Mouse (Mus musculus) thymus, adult 2 months (tissue): ENCODE results near the gene Lce6a. TPM values are rescaled to one million over a fixed set of nuclear protein-coding genes. Genes with fewer than 3 reads are reported as not detected.

ENCODE experiments used
- DNase-seq: peaks from one replicate; pipeline ENCODE4 v3.0.0; 2021
- H3K27ac ChIP-seq: fragments of 200-500 bp; 2 replicates; pipeline ENCODE4 v1.5.1; 2012; ENCODE audit warnings: low read length, control low read depth; ENCODE audit not compliant: control insufficient read depth, insufficient read depth
- H3K27me3 ChIP-seq: fragments of 200-500 bp; 2 replicates; pipeline ENCODE4 v1.6.1; 2012; ENCODE audit warnings: mild to moderate bottlenecking, low read length, moderate library complexity, mixed read lengths; ENCODE audit not compliant: control insufficient read depth, insufficient read depth
- H3K36me3 ChIP-seq: fragments of 200-500 bp; 2 replicates; pipeline ENCODE4 v1.6.1; 2012; ENCODE audit warnings: mild to moderate bottlenecking, low read length, moderate library complexity; ENCODE audit not compliant: control insufficient read depth, insufficient read depth
- H3K4me1 ChIP-seq: fragments of 200-500 bp; replicated peaks from 2 replicates; pipeline ENCODE4 v1.6.1; 2012; ENCODE audit warnings: low read length; ENCODE audit not compliant: control insufficient read depth, insufficient read depth
- H3K4me3 ChIP-seq: fragments of 200-500 bp; 2 replicates; pipeline ENCODE4 v1.5.1; 2012; ENCODE audit warnings: mild to moderate bottlenecking, low read length, control low read depth, moderate library complexity; ENCODE audit not compliant: control insufficient read depth, insufficient read depth
- CTCF ChIP-seq: fragments of 200-500 bp; IDR thresholded peaks from 2 replicates; pipeline ENCODE4 v1.5.1; 2012; ENCODE audit warnings: mild to moderate bottlenecking, control low read depth, low read length, moderate library complexity, borderline replicate concordance; ENCODE audit not compliant: control insufficient read depth, poor library complexity, insufficient read depth; ENCODE audit errors: extremely low read depth
- POLR2A ChIP-seq: fragments of 200-500 bp; IDR thresholded peaks from 2 replicates; pipeline ENCODE4 v1.6.1; 2012; ENCODE audit warnings: mild to moderate bottlenecking, low read length, control low read depth, moderate library complexity; ENCODE audit not compliant: control insufficient read depth, poor library complexity, insufficient read depth; ENCODE audit errors: extremely low read depth
- WGBS: fragments of 180-500 bp; shearing (Covaris S2); methylation state at CpG from one replicate; pipeline ENCODE4 v1.1.7; 2018; 5-methylcytosine and 5-hydroxymethylcytosine counted together
- polyA plus RNA-seq: library from polyadenylated mRNA; depleted of rRNA; stranded (reverse); fragments of >200 nt; gene quantifications from 2 replicates; pipeline ENCODE4 v1.2.3, GENCODE M21; 2012

Gene Lce6a
- polyA plus RNA-seq, 1 experiment: not detected

DNA sequence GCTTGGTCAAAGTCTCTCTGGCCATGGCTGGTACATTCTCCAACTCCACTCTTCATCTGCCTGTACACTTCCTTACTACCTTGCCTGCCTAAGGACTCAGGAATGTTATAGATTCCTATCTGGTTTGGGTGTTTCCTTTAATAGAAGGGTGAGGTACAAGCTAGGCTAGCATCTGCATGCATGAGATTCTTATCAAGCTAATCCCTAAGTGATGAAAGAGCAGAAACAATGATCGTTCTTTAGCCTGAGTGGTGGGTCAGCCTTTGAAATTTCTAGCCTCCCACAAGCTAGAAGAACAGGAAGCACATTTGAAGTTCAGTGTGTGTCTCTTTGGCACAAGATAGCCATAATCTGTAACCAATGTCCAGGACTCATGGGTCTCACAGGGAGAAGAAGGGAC, 11.7 kb downstream of the Lce6a start:
- TF ChIP-seq POLR2A (no peak), CTCF (no peak)
- no peak overlapping the region for H3K27ac ChIP-seq
- DNase-seq: no peak
- H3K4me1 ChIP-seq: no peaks in the 10 kb centered on the region
- WGBS: 39% methylated on average over 1 of the region's 1 CpGs
- no peak overlapping the region for H3K4me3 ChIP-seq
- H3K27me3 ChIP-seq: no peaks in the 10 kb centered on the region
- H3K36me3 ChIP-seq: no peaks in the 10 kb centered on the region

GRCm38 (mm10) chr3:92607392-92607791, 14.1 kb downstream of the Lce6a start, which contains the start of gene 2210017I01Rik:
2210017I01Rik (minus strand) TSS chr3:92607492.
- H3K4me1 ChIP-seq: no peaks in the 10 kb centered on the region
- DNase-seq: no peak
- H3K36me3 ChIP-seq: no peaks in the 10 kb centered on the region
- TF ChIP-seq CTCF (no peak), POLR2A (no peak)
- H3K4me3 ChIP-seq: no peak within 1 kb of the TSS
- no peak within 1 kb of the TSS for H3K27ac ChIP-seq
- H3K27me3 ChIP-seq: no peaks in the 10 kb centered on the region

GRCm38 (mm10) chr3:92602169-92602568, 19.3 kb downstream of the Lce6a start:
- TF ChIP-seq CTCF (no peak), POLR2A (no peak)
- Histone ChIP-seq H3K27ac (no peak overlapping the region), H3K4me3 (no peak overlapping the region), H3K27me3 (no peaks in the 10 kb centered on the region), H3K4me1 (no peaks in the 10 kb centered on the region), H3K36me3 (no peaks in the 10 kb centered on the region)
- DNase-seq: no peak
- WGBS: 67% methylated on average over 1 of the region's 1 CpGs

- TF ChIP-seq CTCF (no peak), POLR2A (no peak)
- 43% methylated on average over 1 of the region's 1 CpGs for WGBS
- no peaks in the 10 kb centered on the region for H3K36me3 ChIP-seq
- no peaks in the 10 kb centered on the region for H3K4me1 ChIP-seq
- no peaks in the 10 kb centered on the region for H3K27me3 ChIP-seq
- no peak overlapping the region for H3K27ac ChIP-seq
- no peak overlapping the region for H3K4me3 ChIP-seq
- no peak for DNase-seq
Observed at GRCm38 (mm10) chr3:92600456-92600855, 21.0 kb downstream of the Lce6a start.

- no peaks in the 10 kb centered on the region for H3K4me1 ChIP-seq
- TF ChIP-seq CTCF (no peak), POLR2A (no peak)
- DNase-seq: no peak
Observed at GRCm38 (mm10) chr3:92599973-92600372, 21.5 kb downstream of the Lce6a start.

DNA sequence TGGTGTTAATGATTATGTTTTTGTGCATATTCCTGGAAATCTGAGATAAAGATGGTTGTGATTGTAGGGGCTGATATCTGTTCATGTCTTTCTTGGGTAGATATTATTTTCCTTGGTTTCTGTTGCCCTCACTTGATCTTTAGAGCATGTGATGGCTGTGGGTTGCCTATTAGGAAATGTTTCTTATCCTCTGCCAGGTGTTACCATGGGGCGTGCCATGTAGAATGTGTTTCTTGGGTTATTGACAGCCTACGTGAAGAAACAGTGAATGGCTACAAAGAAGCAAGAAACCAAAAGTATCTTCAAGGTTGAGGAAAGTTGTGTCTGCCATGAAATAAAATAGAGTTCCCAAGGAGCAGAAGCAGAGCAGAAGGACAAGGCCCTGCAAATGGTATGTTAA, 23.0 kb downstream of the Lce6a start:
- Histone ChIP-seq H3K27ac (no peak overlapping the region), H3K4me1 (no peaks in the 10 kb centered on the region), H3K4me3 (no peak overlapping the region), H3K27me3 (no peaks in the 10 kb centered on the region), H3K36me3 (no peaks in the 10 kb centered on the region)
- 93% methylated on average over 2 of the region's 2 CpGs for WGBS
- TF ChIP-seq POLR2A (no peak), CTCF (no peak)
- DNase-seq: no peak

More at GRCm38 (mm10) chr3:92599973-92600372, 21.5 kb downstream of the Lce6a start:
- no peak overlapping the region for H3K27ac ChIP-seq
- no peaks in the 10 kb centered on the region for H3K36me3 ChIP-seq
- no peaks in the 10 kb centered on the region for H3K27me3 ChIP-seq
- H3K4me3 ChIP-seq: no peak overlapping the region

DNA sequence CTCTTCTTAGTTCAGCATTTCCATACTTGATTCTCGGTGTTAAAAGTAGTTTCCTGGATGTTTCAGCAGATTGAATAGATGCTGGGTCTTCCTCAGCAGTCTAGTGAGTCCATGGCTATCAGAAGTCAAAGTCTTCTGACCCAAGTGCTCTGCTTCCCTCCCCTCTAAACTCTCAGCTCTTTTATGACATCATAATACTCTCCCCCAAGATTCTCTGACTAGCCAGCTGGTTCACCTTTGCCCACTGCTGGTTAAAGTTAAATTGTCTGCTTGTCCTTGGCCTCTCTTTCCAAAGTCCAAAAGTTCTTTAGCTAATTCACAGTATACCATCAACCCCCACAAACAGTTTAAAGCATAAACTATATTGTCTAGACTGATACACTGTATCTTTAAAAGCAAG, 32.6 kb downstream of the Lce6a start, which contains the start of gene Smcp:
TSS of gene Smcp (minus strand) at position 140 of the 400 bp plus-strand sequence.
- H3K27me3 ChIP-seq: no peaks in the 10 kb centered on the region
- DNase-seq: no peak
- no peak within 1 kb of the TSS for H3K4me3 ChIP-seq
- no peaks in the 10 kb centered on the region for H3K4me1 ChIP-seq
- WGBS: 71% methylated on average over 1 of the region's 1 CpGs
- no peak for TF ChIP-seq POLR2A
- no peak for TF ChIP-seq CTCF
- H3K27ac ChIP-seq: no peak within 1 kb of the TSS
- no peaks in the 10 kb centered on the region for H3K36me3 ChIP-seq
